Mouse (Mus musculus) intestine, embryonic 14.5 days (tissue): ENCODE data around the gene Cars. TPM values are rescaled to one million over a fixed set of nuclear protein-coding genes. Genes with fewer than 3 reads are reported as not detected.

Experiments
- ATAC-seq: fragments of 200-750 bp; cut with Nextera tagmentation; replicated peaks from 2 replicates; pipeline ENCODE4 v1.8.0; 2017; ENCODE audit warnings: low read depth, moderate number of reproducible peaks, moderate TSS enrichment, moderate library complexity; ENCODE audit not compliant: low FRiP score, low TSS enrichment
- DNase-seq: peaks from one replicate; pipeline ENCODE4 v3.0.0-alpha.2; 2018; ENCODE audit warnings: low spot score
- H3K27ac ChIP-seq: fragments of 300-500 bp; sonication (generic); 2 replicates; pipeline ENCODE4 v1.5.1; 2014; ENCODE audit warnings: low read depth, mild to moderate bottlenecking, control low read depth
- H3K27me3 ChIP-seq: fragments of 300-500 bp; sonication (generic); replicated peaks from 2 replicates; pipeline ENCODE4 v1.6.1; 2014; ENCODE audit warnings: low read length, control low read depth; ENCODE audit not compliant: control insufficient read depth, insufficient read depth
- H3K36me3 ChIP-seq: fragments of 300-500 bp; sonication (generic); 2 replicates; pipeline ENCODE4 v1.6.1; 2014; ENCODE audit warnings: low read length, control low read depth; ENCODE audit not compliant: control insufficient read depth, insufficient read depth
- H3K4me1 ChIP-seq: fragments of 300-500 bp; sonication (generic); replicated peaks from 2 replicates; pipeline ENCODE4 v1.6.1; 2014; ENCODE audit warnings: low read length, control low read depth, mixed read lengths; ENCODE audit not compliant: control insufficient read depth, insufficient read depth
- H3K4me2 ChIP-seq: fragments of 300-500 bp; sonication (generic); 2 replicates; pipeline ENCODE4 v1.6.1; 2014; ENCODE audit warnings: low read length
- H3K4me3 ChIP-seq: fragments of 300-500 bp; sonication (generic); 2 replicates; pipeline ENCODE4 v1.5.1; 2014; ENCODE audit warnings: low read depth, low read length, control low read depth, mixed read lengths
- H3K9ac ChIP-seq: fragments of 300-500 bp; sonication (generic); 2 replicates; pipeline ENCODE4 v1.6.1; 2014; ENCODE audit warnings: mild to moderate bottlenecking, low read length
- H3K9me3 ChIP-seq: fragments of 300-500 bp; sonication (generic); 2 replicates; pipeline ENCODE4 v1.6.1; 2016; ENCODE audit warnings: low read length, control low read depth; ENCODE audit not compliant: control insufficient read depth
- WGBS: fragments of 180-500 bp; shearing (Covaris S2); extraction: QIAGEN DNeasy Blood & Tissue Kit; methylation state at CpG from one replicate; pipeline ENCODE4 v1.1.7; 2014; 5-methylcytosine and 5-hydroxymethylcytosine counted together
- polyA plus RNA-seq: library from polyadenylated mRNA; unstranded; fragments of >200 nt; fragmentation: Nextera tagmentation; extraction: Ambion mirVana; gene quantifications from 2 replicates; pipeline ENCODE4 v1.2.1, GENCODE M21; 2014

The Cars gene
- polyA plus RNA-seq, 1 experiment from 2014 or later: 56.5 TPM

GRCm38 (mm10) chr7:143626178-143626577 lies 26.3 kb upstream of the Cars start:
- Histone ChIP-seq H3K4me3 (no peak overlapping the region), H3K9ac (no peak overlapping the region), H3K36me3 (no peaks in the 10 kb centered on the region), H3K4me1 (no peaks in the 10 kb centered on the region), H3K4me2 (no peak overlapping the region), H3K9me3 (no peaks in the 10 kb centered on the region), H3K27ac (no peak overlapping the region), H3K27me3 (no peaks in the 10 kb centered on the region)
- no peak for DNase-seq
- no peak for ATAC-seq
- WGBS: 63% methylated on average over 2 of the region's 2 CpGs

- no peak overlapping the region for H3K27ac ChIP-seq
- H3K9me3 ChIP-seq: no peaks in the 10 kb centered on the region
- no peak overlapping the region for H3K4me2 ChIP-seq
- no peaks in the 10 kb centered on the region for H3K4me1 ChIP-seq
- WGBS: 65% methylated on average over 5 of the region's 5 CpGs
- no peaks in the 10 kb centered on the region for H3K27me3 ChIP-seq
- no peak for ATAC-seq
- H3K9ac ChIP-seq: no peak overlapping the region
- DNase-seq: no peak
- H3K36me3 ChIP-seq: no peaks in the 10 kb centered on the region
- H3K4me3 ChIP-seq: no peak overlapping the region
These were observed 25.3 kb upstream of the Cars start for GRCm38 (mm10) chr7:143625151-143625550.

- WGBS: 78% methylated on average over 3 of the region's 3 CpGs
- Histone ChIP-seq H3K27me3 (no peaks in the 10 kb centered on the region), H3K4me2 (no peak overlapping the region), H3K9me3 (no peaks in the 10 kb centered on the region), H3K4me3 (no peak overlapping the region), H3K36me3 (no peaks in the 10 kb centered on the region), H3K27ac (no peak overlapping the region), H3K4me1 (no peaks in the 10 kb centered on the region), H3K9ac (no peak overlapping the region)
- ATAC-seq (no peak), DNase-seq (no peak)
These were observed 24.7 kb upstream of the Cars start for GRCm38 (mm10) chr7:143624561-143624960.

- no peak overlapping the region for H3K4me2 ChIP-seq
- H3K9ac ChIP-seq: no peak overlapping the region
- H3K27ac ChIP-seq: no peak overlapping the region
- H3K9me3 ChIP-seq: no peaks in the 10 kb centered on the region
- no peak overlapping the region for H3K4me3 ChIP-seq
- ATAC-seq (no peak), DNase-seq (no peak)
- H3K4me1 ChIP-seq: no peaks in the 10 kb centered on the region
- H3K36me3 ChIP-seq: no peaks in the 10 kb centered on the region
- WGBS: 58% methylated on average over 1 of the region's 1 CpGs
- no peaks in the 10 kb centered on the region for H3K27me3 ChIP-seq
These were observed 21.1 kb upstream of the Cars start for GRCm38 (mm10) chr7:143620951-143621350.

- Histone ChIP-seq H3K4me2 (no peak overlapping the region), H3K9ac (no peak overlapping the region), H3K36me3 (no peaks in the 10 kb centered on the region), H3K9me3 (0 out of 2 replicates have a peak, but pooled peaks cover 3% of the 10 kb centered on the region), H3K4me3 (no peak overlapping the region), H3K4me1 (no peaks in the 10 kb centered on the region), H3K27ac (no peak overlapping the region), H3K27me3 (no peaks in the 10 kb centered on the region)
- no peak for ATAC-seq
- DNase-seq: no peak
- 57% methylated on average over 9 of the region's 9 CpGs for WGBS
These were observed 14.7 kb upstream of the Cars start for GRCm38 (mm10) chr7:143614404-143615135.

- Histone ChIP-seq H3K4me1 (no peaks in the 10 kb centered on the region), H3K4me2 (no peak overlapping the region), H3K27ac (no peak overlapping the region), H3K9me3 (0 out of 2 replicates have a peak, but pooled peaks cover 3% of the 10 kb centered on the region), H3K4me3 (no peak overlapping the region), H3K9ac (no peak overlapping the region), H3K27me3 (no peaks in the 10 kb centered on the region), H3K36me3 (no peaks in the 10 kb centered on the region)
- WGBS: 62% methylated on average over 3 of the region's 3 CpGs
- no peak for DNase-seq
- ATAC-seq: no peak
These were observed 12.3 kb upstream of the Cars start for GRCm38 (mm10) chr7:143612215-143612614.

GRCm38 (mm10) chr7:143605321-143605720 lies 5.4 kb upstream of the Cars start:
- 88% methylated on average over 3 of the region's 3 CpGs for WGBS
- ATAC-seq: no peak
- DNase-seq: no peak
- H3K4me2 ChIP-seq: no peak overlapping the region
- H3K4me1 ChIP-seq: no peaks in the 10 kb centered on the region
- no peaks in the 10 kb centered on the region for H3K36me3 ChIP-seq
- no peaks in the 10 kb centered on the region for H3K9me3 ChIP-seq
- no peak overlapping the region for H3K27ac ChIP-seq
- no peaks in the 10 kb centered on the region for H3K27me3 ChIP-seq
- H3K4me3 ChIP-seq: no peak overlapping the region
- H3K9ac ChIP-seq: no peak overlapping the region

- no peak overlapping the region for H3K4me2 ChIP-seq
- DNase-seq: no peak
- H3K36me3 ChIP-seq: no peaks in the 10 kb centered on the region
- H3K4me1 ChIP-seq: no peaks in the 10 kb centered on the region
- ATAC-seq: no peak
- H3K27ac ChIP-seq: no peak overlapping the region
- no peak overlapping the region for H3K4me3 ChIP-seq
- no peaks in the 10 kb centered on the region for H3K9me3 ChIP-seq
- no peaks in the 10 kb centered on the region for H3K27me3 ChIP-seq
- WGBS: 64% methylated on average over 2 of the region's 2 CpGs
- H3K9ac ChIP-seq: no peak overlapping the region
These were observed 5.0 kb upstream of the Cars start for GRCm38 (mm10) chr7:143604889-143605288.

- no peak overlapping the region for H3K4me3 ChIP-seq
- no peaks in the 10 kb centered on the region for H3K36me3 ChIP-seq
- no peak overlapping the region for H3K9ac ChIP-seq
- peaks cover 7% of the 10 kb centered on the region; the same call in 1 of the 2 replicates for H3K4me1 ChIP-seq
- no peaks in the 10 kb centered on the region for H3K9me3 ChIP-seq
- no peak overlapping the region for H3K27ac ChIP-seq
- H3K4me2 ChIP-seq: no peak overlapping the region
- 83% methylated on average over 2 of the region's 2 CpGs for WGBS
- ATAC-seq (no peak), DNase-seq (no peak)
- no peaks in the 10 kb centered on the region for H3K27me3 ChIP-seq
These were observed 1.8 kb upstream of the Cars start for GRCm38 (mm10) chr7:143601705-143602104.
